Mouse (Mus musculus) kidney, adult 18-20 months (tissue): ENCODE results near the gene Tm4sf4.

Experiments
- DNase-seq: peaks from one replicate; pipeline ENCODE4 v3.0.0; 2021

Tm4sf4 gene

GRCm38 (mm10) chr3:57425089-57425730 is at the start of gene Tm4sf4:
Tm4sf4 (plus strand) TSS chr3:57425314.
- no peak for DNase-seq

GRCm38 (mm10) chr3:57386423-57386822 is 38.7 kb upstream of the Tm4sf4 start:
- DNase-seq = no peak

- DNase-seq = no peak
These were observed 38.2 kb upstream of the Tm4sf4 start for GRCm38 (mm10) chr3:57386895-57387294.

DNA sequence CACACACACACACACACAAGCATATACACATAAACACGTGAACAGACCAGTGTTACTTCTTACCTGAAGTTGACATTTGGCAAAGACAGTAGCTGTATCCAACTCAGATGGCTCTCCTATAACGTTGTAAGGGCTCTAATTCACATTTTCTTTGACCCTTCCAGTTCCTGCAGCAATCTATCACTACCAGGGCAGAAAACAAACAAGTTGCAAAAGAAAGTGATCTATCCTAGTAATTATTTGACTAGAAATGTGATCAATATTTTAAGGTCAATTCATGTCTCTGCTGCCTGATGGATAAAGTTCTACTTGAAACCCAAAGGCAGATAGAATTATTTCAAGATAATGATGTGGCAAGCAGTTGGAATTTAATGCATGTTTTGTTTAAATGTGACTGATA is 37.5 kb upstream of the Tm4sf4 start:
- no peak for DNase-seq

DNA sequence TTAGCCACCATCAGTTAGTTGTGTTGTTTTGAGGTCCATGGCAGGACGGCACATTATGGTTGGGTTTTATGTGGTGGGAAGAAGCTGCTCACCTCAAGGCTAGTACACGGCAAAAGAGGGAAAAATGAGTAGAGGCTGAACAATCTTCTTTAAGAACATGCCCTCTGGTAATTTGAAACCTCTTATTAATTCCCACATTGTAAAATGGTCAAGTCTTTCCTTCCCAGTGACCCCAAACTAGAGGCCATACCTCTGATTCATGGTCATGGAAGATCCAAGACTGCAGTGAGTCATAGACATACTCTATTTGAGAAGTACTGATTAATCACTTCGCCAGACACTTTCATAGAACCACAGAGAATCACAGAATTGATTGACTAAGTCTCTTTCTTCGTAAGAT is 13.6 kb upstream of the Tm4sf4 start:
- no peak for DNase-seq

DNA sequence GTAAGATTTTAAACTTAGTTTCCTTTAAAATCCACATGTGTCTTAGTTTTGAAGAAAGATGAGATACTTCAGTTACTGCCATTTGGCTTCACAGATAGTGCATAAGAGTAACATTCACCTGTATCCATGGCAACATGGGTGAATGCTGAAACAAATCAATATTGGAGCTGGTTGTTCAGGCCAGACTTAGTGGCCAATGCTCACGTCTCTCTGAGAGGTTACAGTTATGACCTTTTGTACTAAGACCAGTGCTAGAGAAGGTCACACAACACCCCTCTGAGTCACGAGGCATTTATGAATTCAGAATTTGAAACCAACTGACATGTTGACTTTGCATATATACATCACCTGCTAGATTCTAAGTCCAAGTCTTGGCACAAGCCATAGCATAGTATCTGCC is 4.9 kb upstream of the Tm4sf4 start:
- no peak for DNase-seq

GRCm38 (mm10) chr3:57420660-57421059 is 4.5 kb upstream of the Tm4sf4 start:
- no peak for DNase-seq

- no peak for DNase-seq
These were observed 1.2 kb downstream of the Tm4sf4 start for GRCm38 (mm10) chr3:57426351-57426750.

DNA sequence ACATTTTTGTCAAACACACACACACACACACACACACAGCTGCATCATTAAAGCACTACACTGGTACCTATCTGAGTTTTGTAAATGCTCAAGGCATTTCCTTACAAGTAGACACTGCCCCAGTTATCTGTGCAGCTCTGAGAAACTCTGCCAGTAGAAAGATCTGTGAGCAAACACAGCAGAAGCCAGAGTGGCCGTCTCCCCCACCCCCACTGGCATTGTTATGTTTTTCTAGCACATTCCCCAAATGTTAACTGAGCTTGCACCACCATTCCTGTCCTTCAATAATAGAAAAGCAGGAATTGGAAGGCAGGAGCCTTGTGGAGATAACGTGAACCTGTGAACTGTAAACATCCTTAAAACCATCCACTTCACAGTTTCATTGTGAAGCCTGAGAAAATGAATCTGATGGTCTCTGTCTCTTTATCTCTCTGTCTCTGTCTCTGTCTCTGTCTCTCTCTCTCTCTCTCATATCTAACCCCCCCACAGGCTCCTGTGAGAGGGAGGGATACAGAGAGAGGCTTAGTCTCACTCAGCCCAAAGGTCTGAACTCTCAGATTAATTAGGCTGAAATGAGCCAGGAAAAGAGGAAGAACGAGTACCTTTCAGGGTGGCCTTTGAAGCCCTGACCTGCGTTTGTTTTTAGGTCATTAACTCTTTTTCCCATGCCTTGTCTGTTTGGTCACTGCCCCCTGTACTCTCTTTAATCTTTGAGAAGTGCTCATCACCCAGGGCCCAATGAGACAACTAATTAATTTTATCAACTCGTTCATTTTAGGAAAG is 3.8 kb downstream of the Tm4sf4 start:
- DNase-seq = no peak

DNA sequence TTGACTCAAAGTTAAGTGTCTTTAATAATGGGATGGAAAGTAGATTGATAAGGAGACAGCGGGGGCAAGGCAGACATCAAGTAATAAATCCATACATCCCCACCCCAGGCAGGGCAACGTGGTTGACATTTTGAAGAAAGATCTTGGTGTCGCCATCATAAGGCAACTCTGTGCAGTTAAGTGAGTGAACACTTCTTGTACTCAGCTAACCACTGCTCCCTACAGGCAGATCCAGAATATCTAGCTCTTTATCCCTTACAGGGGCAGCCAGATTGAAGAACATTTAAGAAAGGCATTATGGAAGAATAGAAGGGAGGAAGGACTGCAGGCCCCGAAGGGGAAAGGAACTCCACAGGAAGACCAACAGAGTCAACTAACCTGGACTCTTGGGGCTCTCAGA is 4.4 kb downstream of the Tm4sf4 start:
- peak; percentile 21 for DNase-seq

DNA sequence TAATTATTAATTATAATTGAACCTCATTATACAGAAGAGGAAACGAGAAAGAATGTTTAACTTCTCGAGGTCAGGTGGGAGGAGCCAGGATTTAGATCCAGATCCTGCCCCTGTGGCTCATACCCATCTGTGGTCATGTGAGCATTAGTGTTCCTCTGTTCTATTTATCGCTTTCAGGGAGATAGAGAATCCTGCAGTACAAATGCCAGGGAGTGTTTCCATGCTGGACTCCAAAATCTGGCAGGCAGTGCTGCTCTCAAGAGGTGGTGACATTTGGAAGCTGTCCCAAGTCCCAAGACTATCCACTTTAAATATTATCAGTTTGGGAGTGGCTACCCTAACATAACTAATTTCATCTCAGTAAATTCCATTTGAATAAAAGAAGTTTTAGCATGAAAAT is 6.6 kb downstream of the Tm4sf4 start:
- no peak for DNase-seq

DNA sequence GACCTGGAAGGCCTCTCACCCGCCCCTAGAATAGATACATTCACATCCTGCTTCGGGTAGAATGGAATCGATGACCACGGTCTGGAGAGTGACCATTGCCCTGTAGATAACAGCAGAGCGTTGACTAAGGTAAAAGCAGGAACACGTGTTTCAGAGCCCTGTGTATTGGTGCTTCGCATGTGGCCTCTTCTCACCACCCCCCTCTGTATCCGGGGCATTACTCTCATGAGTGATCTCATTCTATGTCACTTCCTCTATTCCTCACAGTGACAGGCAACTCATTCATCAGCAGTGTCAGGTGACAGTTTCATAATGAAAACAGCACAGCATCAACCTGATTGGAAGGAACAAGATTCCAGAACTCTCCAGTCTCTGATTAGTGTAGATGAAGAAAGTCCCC is 10.2 kb downstream of the Tm4sf4 start:
- DNase-seq = no peak

GRCm38 (mm10) chr3:57440956-57441355 is 15.8 kb downstream of the Tm4sf4 start:
- DNase-seq = no peak

GRCm38 (mm10) chr3:57445706-57446105 is 20.6 kb downstream of the Tm4sf4 start:
- DNase-seq = peak; percentile 32

DNA sequence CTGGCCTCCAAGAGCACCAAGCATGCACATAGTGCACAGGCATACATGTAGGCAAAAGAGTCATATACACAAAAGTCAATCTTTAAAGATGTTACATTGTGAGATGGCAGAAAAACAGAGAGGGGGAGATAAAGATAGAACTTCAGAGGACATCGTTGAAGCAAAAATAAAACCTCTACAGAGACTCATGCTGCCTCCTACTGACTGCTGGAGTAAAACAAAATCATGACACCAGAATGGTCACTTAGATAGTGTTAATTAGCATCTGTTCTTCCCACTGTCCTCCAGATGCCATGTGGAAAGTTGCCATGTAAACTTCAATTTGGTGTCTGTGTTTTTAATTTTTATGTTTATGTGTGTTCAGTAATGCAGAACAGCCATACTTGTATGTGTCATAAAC is 22.8 kb downstream of the Tm4sf4 start:
- DNase-seq = no peak

GRCm38 (mm10) chr3:57448445-57448844 is 23.3 kb downstream of the Tm4sf4 start:
- DNase-seq = peak; percentile 73

DNA sequence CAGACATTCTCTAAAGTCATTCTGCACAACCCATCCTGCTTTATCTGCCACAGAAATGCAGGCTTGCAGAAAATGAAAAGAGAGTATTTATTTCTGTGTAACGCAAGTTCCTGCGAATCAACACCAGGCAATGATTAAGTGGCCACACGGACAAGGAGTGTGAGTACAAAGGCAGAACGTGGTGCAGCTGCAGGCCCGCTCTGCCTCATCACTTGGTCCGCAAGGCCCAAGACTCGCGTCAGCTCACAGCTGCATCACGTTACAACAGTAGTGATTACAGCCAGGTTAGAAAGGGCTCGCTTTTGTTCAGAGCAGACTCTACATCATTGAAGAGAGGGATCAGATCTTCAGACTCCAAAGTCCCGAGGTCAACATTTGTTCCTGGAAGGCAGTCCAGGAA is 33.5 kb downstream of the Tm4sf4 start:
- DNase-seq = no peak

DNA sequence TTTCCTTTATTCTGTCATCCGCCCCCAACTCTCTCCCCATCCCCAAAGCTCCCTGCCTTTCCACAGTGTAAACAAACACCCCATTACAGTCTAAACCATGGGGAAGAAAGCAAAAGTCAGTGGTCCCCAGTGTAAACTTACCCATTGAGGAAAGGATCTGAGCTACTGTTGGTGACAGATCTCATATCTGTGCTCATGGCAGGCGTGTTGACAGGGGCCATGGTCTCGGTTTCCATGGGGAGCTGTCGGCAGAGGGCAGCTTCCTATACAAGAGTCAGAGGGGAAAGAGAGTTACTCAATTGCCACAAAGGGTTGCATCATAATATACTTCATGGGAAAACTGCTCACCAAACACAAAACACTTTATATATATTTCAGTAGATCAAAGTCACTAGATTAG is 38.2 kb downstream of the Tm4sf4 start:
- DNase-seq = no peak

- no peak for DNase-seq
These were observed 41.2 kb downstream of the Tm4sf4 start for GRCm38 (mm10) chr3:57466289-57466688.

- no peak for DNase-seq
These were observed 44.2 kb downstream of the Tm4sf4 start for GRCm38 (mm10) chr3:57469325-57469724.

DNA sequence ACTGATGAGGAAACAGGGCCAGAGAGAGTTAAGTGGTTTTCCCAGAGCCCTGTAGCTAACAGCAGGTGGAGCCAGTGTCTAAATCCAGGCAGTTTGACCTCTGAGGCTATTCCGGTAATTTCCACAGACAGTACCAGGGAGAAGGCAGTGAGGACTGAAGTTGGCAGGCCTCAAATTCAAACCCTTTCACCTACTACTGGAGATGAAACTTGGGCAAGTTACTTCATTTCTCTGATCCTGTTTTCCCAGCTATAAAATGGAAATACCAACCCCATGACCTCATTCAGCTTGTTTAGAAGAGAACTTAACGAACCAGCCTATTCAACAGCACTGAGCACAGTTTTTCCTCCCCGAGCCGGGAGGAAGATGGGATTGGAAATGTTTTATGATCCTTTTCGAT is 45.2 kb downstream of the Tm4sf4 start:
- peak; percentile 71 for DNase-seq

DNA sequence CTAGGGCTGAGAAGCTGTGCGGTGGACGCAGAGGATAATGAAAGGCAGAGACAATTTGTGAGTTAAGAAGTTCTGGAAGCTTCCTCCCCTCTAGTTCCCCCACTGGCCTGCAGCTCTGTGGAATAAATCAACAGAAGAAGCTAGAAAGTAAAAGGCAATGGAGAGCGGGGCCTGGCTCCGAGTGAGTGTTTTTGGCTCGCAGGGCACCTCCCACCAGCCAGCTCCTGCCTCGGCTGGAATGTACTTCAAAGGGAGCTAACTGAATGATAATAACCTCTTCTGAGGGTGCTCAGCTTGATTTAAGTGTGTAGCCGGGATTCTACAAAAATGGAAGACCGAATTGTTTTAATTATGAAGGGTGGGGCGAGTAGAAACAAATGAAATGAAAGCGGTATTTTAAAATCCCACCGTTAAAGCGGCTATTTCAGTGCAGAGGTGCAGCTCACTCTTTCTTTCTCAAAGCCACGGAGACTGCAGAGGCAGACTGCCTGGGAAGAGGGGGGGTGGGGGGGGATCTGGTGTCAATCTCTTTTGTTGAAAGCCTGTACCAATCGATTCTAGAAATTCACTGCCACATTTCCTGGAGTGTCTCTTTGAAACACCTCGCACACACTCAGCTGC is 46.0 kb downstream of the Tm4sf4 start:
- DNase-seq = peak; percentile 35

DNA sequence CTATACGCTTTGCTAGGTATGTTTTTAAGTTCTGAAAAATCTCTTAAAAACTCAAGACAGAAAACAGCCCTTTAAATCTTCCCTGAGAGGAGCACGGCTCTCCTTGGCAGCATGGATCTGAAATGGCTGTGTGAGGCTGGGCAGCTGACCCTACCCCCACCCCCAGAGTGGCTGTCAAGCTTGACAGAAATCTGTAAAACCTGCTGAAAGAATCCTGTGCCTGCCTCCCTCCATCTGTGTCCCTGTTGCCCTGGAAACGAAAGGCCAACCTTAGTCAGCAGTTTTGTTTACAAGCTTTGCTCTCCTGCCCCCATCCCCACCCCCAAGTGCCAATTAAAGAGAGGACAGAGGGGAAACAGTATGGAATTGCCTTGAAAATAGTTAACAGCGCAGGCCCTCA is 47.3 kb downstream of the Tm4sf4 start:
- DNase-seq = no peak

DNA sequence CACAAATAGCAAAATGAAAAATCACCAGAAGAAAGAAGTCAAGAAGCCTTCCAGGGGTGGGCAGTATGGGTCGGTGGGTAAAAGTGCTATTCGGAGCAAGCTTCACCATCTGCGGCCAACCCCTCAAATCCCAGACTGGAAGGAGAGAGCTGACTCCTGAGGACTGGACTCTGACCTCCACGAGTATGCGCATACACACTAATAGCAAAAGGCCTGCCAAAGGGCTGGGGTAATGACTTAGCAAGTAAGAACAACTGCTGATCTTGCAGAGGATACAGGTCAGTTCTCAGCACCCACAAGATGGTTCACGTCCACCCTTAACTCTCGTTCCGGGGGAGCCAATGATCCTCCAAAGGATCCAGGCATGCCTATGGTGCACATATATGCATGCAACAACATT is 49.3 kb downstream of the Tm4sf4 start:
- peak; percentile 62 for DNase-seq
